Mouse (Mus musculus): ENCODE results near the gene Fads1. TPM values are rescaled to one million over a fixed set of nuclear protein-coding genes. Genes with fewer than 3 reads are reported as not detected.

The Fads1 gene
- polyA plus RNA-seq, 1 experiment from 2014 or later, result 155 TPM

DNA sequence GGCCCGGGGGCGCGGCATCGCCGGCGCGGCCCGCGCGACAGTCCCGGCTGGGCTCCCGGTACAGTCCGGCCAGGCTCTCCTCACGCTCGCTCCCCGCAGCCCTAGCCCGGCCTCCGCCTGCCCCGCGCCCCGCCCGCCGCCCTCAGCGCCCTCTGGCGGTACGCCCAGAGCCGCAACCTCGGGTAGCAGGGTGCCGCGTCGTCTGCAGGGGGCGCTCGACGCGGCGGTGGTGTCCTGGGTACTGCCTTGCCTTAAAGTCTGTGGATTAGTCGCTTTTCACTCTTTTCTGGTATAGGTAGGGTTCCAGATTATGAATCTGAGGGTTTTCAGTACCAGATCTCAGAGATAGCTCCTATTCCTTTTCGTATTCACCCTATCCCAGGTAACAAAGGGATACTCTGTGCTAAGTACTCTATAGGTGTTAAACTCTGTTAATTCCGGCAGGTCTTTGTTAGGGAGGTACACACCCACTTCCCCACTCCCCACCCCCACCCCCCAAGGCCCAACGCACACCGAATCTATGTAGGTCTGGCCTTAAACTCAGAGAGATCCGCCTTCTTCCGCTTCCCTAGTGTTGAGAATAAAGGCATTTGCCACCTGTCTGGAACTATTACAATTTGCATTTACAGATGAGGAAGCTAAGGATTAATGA lies 58.1 kb downstream of the Fads1 start, which contains the start of gene Myrf:
Myrf (minus strand) TSS at position 95 of the 652 bp plus-strand sequence.
- H3K9ac ChIP-seq (ENCODE audit: low read length), result peak within 1 kb of the TSS; percentile 62
- ATAC-seq (ENCODE audit: low FRiP score) (peak; percentile 79), DNase-seq (ENCODE audit: low spot score, missing footprints) (peak; percentile 98)
- no peaks in the 10 kb centered on the region for H3K9me3 ChIP-seq (ENCODE audit: control insufficient read depth, low read length)
- peaks cover 8% of the 10 kb centered on the region; the same call in 1 of the 2 replicates for H3K27me3 ChIP-seq (ENCODE audit: control insufficient read depth, insufficient read depth, low read length)
- H3K27ac ChIP-seq (ENCODE audit: low read depth, low read length), result no peak within 1 kb of the TSS
- H3K4me3 ChIP-seq (ENCODE audit: low read depth, low read length), result peak within 1 kb of the TSS; percentile 43
- peak within 1 kb of the TSS; percentile 67 for H3K4me2 ChIP-seq
- H3K36me3 ChIP-seq (ENCODE audit: control insufficient read depth, insufficient read depth, low read length), result no peaks in the 10 kb centered on the region
- peaks cover 13% of the 10 kb centered on the region for H3K4me1 ChIP-seq (ENCODE audit: control insufficient read depth, insufficient read depth, low read length)
- 7% methylated on average over 43 of the region's 43 CpGs for WGBS

DNA sequence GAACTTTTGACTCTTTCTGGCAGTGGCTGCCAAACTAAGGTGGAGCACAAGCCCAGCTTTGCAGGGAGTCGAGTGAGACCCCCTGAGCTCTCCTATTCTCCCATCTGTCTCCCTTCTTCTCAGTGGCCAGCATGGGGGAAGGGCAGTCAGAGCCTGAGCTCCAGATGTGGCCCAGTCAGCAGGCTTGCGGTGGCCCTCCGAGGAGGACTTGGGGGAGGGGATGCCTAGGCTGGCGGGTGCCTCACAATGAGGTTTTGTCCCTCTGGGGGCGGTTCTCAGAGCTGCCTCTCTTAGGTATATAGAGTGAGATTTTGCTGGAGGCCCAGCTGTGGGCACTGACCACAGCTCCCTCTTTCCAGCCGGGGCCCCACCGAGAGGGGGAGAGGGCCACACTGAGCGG lies 60.2 kb downstream of the Fads1 start:
- Histone ChIP-seq H3K27me3 (ENCODE audit: control insufficient read depth, insufficient read depth, low read length) (peaks cover 8% of the 10 kb centered on the region; the same call in 1 of the 2 replicates), H3K27ac (ENCODE audit: low read depth, low read length) (no peak overlapping the region), H3K9ac (ENCODE audit: low read length) (peak overlapping the region; percentile 13; the same call in 1 of the 2 replicates), H3K36me3 (ENCODE audit: control insufficient read depth, insufficient read depth, low read length) (no peaks in the 10 kb centered on the region), H3K4me3 (ENCODE audit: low read depth, low read length) (no peak overlapping the region), H3K9me3 (ENCODE audit: control insufficient read depth, low read length) (no peaks in the 10 kb centered on the region), H3K4me2 (no peak overlapping the region), H3K4me1 (ENCODE audit: control insufficient read depth, insufficient read depth, low read length) (peaks cover 13% of the 10 kb centered on the region)
- WGBS, result 6% methylated on average over 8 of the region's 8 CpGs
- DNase-seq (ENCODE audit: low spot score, missing footprints) (peak; percentile 83), ATAC-seq (ENCODE audit: low FRiP score) (peak; percentile 26; the same call in 1 of the 2 replicates)

DNA sequence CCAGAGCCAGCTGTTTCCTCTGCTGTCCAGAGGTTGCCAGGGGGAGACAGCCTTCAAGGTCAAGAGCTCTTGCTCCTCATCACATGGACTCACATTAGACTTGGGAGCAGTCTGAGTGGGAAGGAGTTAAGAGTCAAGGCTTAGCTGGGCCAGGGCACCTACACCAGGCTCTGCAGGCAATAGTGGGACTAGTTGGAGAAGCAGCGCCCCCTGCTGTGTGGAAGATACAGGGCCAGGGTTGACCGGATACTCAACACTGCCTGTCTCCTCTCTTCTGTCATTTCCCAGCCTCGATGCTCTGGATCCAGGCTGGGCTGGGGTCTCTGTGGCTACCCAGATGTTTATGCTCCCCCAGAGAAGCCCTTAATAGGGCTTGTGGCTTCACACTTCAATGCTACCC lies 61.5 kb downstream of the Fads1 start:
- peaks cover 13% of the 10 kb centered on the region for H3K4me1 ChIP-seq (ENCODE audit: control insufficient read depth, insufficient read depth, low read length)
- no peaks in the 10 kb centered on the region for H3K36me3 ChIP-seq (ENCODE audit: control insufficient read depth, insufficient read depth, low read length)
- no peaks in the 10 kb centered on the region for H3K9me3 ChIP-seq (ENCODE audit: control insufficient read depth, low read length)
- H3K9ac ChIP-seq (ENCODE audit: low read length), result no peak overlapping the region
- ATAC-seq (ENCODE audit: low FRiP score) (no peak), DNase-seq (ENCODE audit: low spot score, missing footprints) (no peak)
- no peak overlapping the region for H3K27ac ChIP-seq (ENCODE audit: low read depth, low read length)
- H3K27me3 ChIP-seq (ENCODE audit: control insufficient read depth, insufficient read depth, low read length), result peaks cover 8% of the 10 kb centered on the region; the same call in 1 of the 2 replicates
- 7% methylated on average over 3 of the region's 3 CpGs for WGBS
- no peak overlapping the region for H3K4me2 ChIP-seq
- no peak overlapping the region for H3K4me3 ChIP-seq (ENCODE audit: low read depth, low read length)

Small RNA genes within 50 kb of the gene (microRNA-seq; reads per million reads assigned to microRNA genes)
- gene Mir6993, result 1.5 reads per million

Other genes starting within 250 kb of the Fads1 start
- gene Fth1, start 202.3 kb upstream of the Fads1 start, polyA plus RNA-seq (2014; fragmentation: Nextera tagmentation; extraction: Ambion mirVana), result 1,347 and 1,422 TPM in 2 replicates
- 1.3 and 1.5 TPM in 2 replicates for gene Best1, start 181.3 kb upstream of the Fads1 start, polyA plus RNA-seq (2014; fragmentation: Nextera tagmentation; extraction: Ambion mirVana)
- gene Rab3il1, start 181.2 kb upstream of the Fads1 start, polyA plus RNA-seq (2014; fragmentation: Nextera tagmentation; extraction: Ambion mirVana), result 36.8 and 40.1 TPM in 2 replicates
- 5.0 and 5.1 TPM in 2 replicates for gene Fads3, start 141.3 kb upstream of the Fads1 start, polyA plus RNA-seq (2014; fragmentation: Nextera tagmentation; extraction: Ambion mirVana)
- gene Fads2, start 81.1 kb upstream of the Fads1 start, polyA plus RNA-seq (2014; fragmentation: Nextera tagmentation; extraction: Ambion mirVana), result 76.4 and 80.5 TPM in 2 replicates
- gene Tmem258, start 21.1 kb downstream of the Fads1 start, polyA plus RNA-seq (2014; fragmentation: Nextera tagmentation; extraction: Ambion mirVana), result 334 and 352 TPM in 2 replicates
- gene Fen1, start 21.3 kb downstream of the Fads1 start, polyA plus RNA-seq (2014; fragmentation: Nextera tagmentation; extraction: Ambion mirVana), result 121 and 128 TPM in 2 replicates
- gene Myrf, start 57.9 kb downstream of the Fads1 start, polyA plus RNA-seq (2014; fragmentation: Nextera tagmentation; extraction: Ambion mirVana), result 1.4 and 1.7 TPM in 2 replicates
- 1.2 and 1.3 TPM in 2 replicates for gene Dagla, start 122.0 kb downstream of the Fads1 start, polyA plus RNA-seq (2014; fragmentation: Nextera tagmentation; extraction: Ambion mirVana)
- 3.0 and 3.9 TPM in 2 replicates for gene Syt7, start 206.2 kb downstream of the Fads1 start, polyA plus RNA-seq (2014; fragmentation: Nextera tagmentation; extraction: Ambion mirVana)

Data from midbrain, embryonic 11.5 days (tissue).